Comparison of ENCODE assay signal across 7 mouse cellular contexts in genomic region chr2:132970772-132971173, GRCm38 (mm10). TPM values are rescaled to one million over a fixed set of nuclear protein-coding genes. Genes with fewer than 3 reads are reported as not detected.
DNase-seq lines count a peak whose midpoint lies in the region.

No protein-coding gene starts in this region.

- DNase-seq in left cerebral cortex, postnatal 14 days (ENCODE audit: low spot score in 2 of 2), result peak; percentile 30 to 44
- DNase-seq in left cerebral cortex, postnatal 36 days (ENCODE audit: low spot score in 2 of 2), result no peak
- DNase-seq in adipocyte (ENCODE audit: low spot score), result peak; percentile 76
- DNase-seq in fibroblast of lung, adult 2 months (ENCODE audit: low read depth), result peak; percentile 31
- DNase-seq in kidney, postnatal 36 days, result peak; percentile 16 to 28
- DNase-seq in retina, adult 2 months (ENCODE audit: low read depth, low spot score), result peak; percentile 22
- DNase-seq in urinary bladder, postnatal 14 days (ENCODE audit: low spot score), result no peak

- intact Hi-C loops in left cerebral cortex, postnatal 14 days (cut with DNase I), result loop anchor here (10.0 kb wide), 1 partner anchor 1574 kb away; no protein-coding TSS in a partner anchor
- intact Hi-C loops in left cerebral cortex, postnatal 36 days (cut with DNase I), result no loop called here

RNA-seq across cellular contexts. Expression of gene Fermt1, which starts 25.1 kb away (rescaled TPM):
- under 1 TPM; 0.11 to 0.66 TPM for total RNA-seq in left cerebral cortex, postnatal 14 days (2021)
- 1 to 10 TPM in 1 of 2 experiments, under 1 TPM in 1; 0.84 to 1.7 TPM for total RNA-seq in left cerebral cortex, postnatal 36 days (2021)

Comparison
In these comparisons a context has a peak if more than half of its experiments do, and no peak if none do; other contexts are left out.
1. DNase-seq: peak in left cerebral cortex, postnatal 14 days (2 of 2), adipocyte (single experiment), fibroblast of lung, adult 2 months (single experiment), kidney, postnatal 36 days (2 of 2) and retina, adult 2 months (single experiment); none in left cerebral cortex, postnatal 36 days (0 of 2) and urinary bladder, postnatal 14 days (single experiment).